Mouse (Mus musculus): ENCODE data around the gene Itprid1. TPM values are rescaled to one million over a fixed set of nuclear protein-coding genes. Genes with fewer than 3 reads are reported as not detected.

Itprid1 gene
- 2.2 and 2.8 TPM in 2 replicates for polyA plus RNA-seq (2015; fragmentation: Nextera tagmentation; extraction: Ambion mirVana)

- Histone ChIP-seq H3K4me3 (no peak within 1 kb of the TSS), H3K9me3 (no peaks in the 10 kb centered on the region), H3K4me2 (replicated peaks) (no peak within 1 kb of the TSS), H3K36me3 (no peaks in the 10 kb centered on the region), H3K9ac (replicated peaks) (no peak within 1 kb of the TSS), H3K4me1 (no peaks in the 10 kb centered on the region), H3K27me3 (no peaks in the 10 kb centered on the region), H3K27ac (replicated peaks) (no peak within 1 kb of the TSS)
- 88% methylated on average over 8 of the region's 8 CpGs for WGBS
- no peak for ATAC-seq (replicated peaks)
Measured at GRCm38 (mm10) chr6:55836650-55837320, at the start of gene Itprid1. Gene Itprid1 (plus strand): TSS chr6:55836895.

GRCm38 (mm10) chr6:55789557-55789956, 47.1 kb upstream of the Itprid1 start:
- 91% methylated on average over 1 of the region's 1 CpGs for WGBS
- no peak overlapping the region for H3K4me3 ChIP-seq
- ATAC-seq (replicated peaks): no peak
- H3K36me3 ChIP-seq: no peaks in the 10 kb centered on the region
- H3K4me2 ChIP-seq (replicated peaks): no peak overlapping the region
- no peaks in the 10 kb centered on the region for H3K9me3 ChIP-seq
- peaks cover 34% of the 10 kb centered on the region for H3K4me1 ChIP-seq
- no peaks in the 10 kb centered on the region for H3K27me3 ChIP-seq
- H3K27ac ChIP-seq (replicated peaks): peak overlapping the region; percentile 99
- H3K9ac ChIP-seq (replicated peaks): no peak overlapping the region

- Histone ChIP-seq H3K27me3 (no peaks in the 10 kb centered on the region), H3K4me2 (replicated peaks) (peak overlapping the region; percentile 29), H3K36me3 (no peaks in the 10 kb centered on the region), H3K9me3 (no peaks in the 10 kb centered on the region), H3K27ac (replicated peaks) (peak overlapping the region; percentile 99), H3K4me1 (peaks cover 34% of the 10 kb centered on the region), H3K4me3 (no peak overlapping the region), H3K9ac (replicated peaks) (peak overlapping the region; percentile 23)
- 2% methylated on average over 6 of the region's 6 CpGs for WGBS
- ATAC-seq (replicated peaks): peak; percentile 79
Measured at GRCm38 (mm10) chr6:55791852-55792496, 44.7 kb upstream of the Itprid1 start.

- ATAC-seq (replicated peaks): peak; percentile 92
- Histone ChIP-seq H3K4me1 (peaks cover 34% of the 10 kb centered on the region), H3K36me3 (no peaks in the 10 kb centered on the region), H3K9me3 (no peaks in the 10 kb centered on the region), H3K27ac (replicated peaks) (peak overlapping the region; percentile 99), H3K27me3 (no peaks in the 10 kb centered on the region), H3K9ac (replicated peaks) (peak overlapping the region; percentile 23; the same call in 1 of the 2 replicates), H3K4me2 (replicated peaks) (peak overlapping the region; percentile 29), H3K4me3 (no peak overlapping the region)
- WGBS: 10% methylated on average over 8 of the region's 8 CpGs
Measured at GRCm38 (mm10) chr6:55792536-55792935, 44.2 kb upstream of the Itprid1 start.

GRCm38 (mm10) chr6:55802686-55803085, 34.0 kb upstream of the Itprid1 start:
- Histone ChIP-seq H3K27me3 (no peaks in the 10 kb centered on the region), H3K4me3 (no peak overlapping the region), H3K9ac (replicated peaks) (no peak overlapping the region), H3K36me3 (no peaks in the 10 kb centered on the region), H3K4me1 (peaks cover 26% of the 10 kb centered on the region), H3K9me3 (no peaks in the 10 kb centered on the region), H3K4me2 (replicated peaks) (no peak overlapping the region), H3K27ac (replicated peaks) (peak overlapping the region; percentile 87)
- 68% methylated on average over 1 of the region's 1 CpGs for WGBS
- ATAC-seq (replicated peaks): no peak

GRCm38 (mm10) chr6:55803357-55803756, 33.3 kb upstream of the Itprid1 start:
- Histone ChIP-seq H3K4me3 (no peak overlapping the region), H3K9me3 (no peaks in the 10 kb centered on the region), H3K27me3 (no peaks in the 10 kb centered on the region), H3K4me1 (peaks cover 26% of the 10 kb centered on the region), H3K36me3 (no peaks in the 10 kb centered on the region), H3K9ac (replicated peaks) (no peak overlapping the region), H3K27ac (replicated peaks) (peak overlapping the region; percentile 87), H3K4me2 (replicated peaks) (no peak overlapping the region)
- 51% methylated on average over 7 of the region's 7 CpGs for WGBS
- no peak for ATAC-seq (replicated peaks)

- Histone ChIP-seq H3K9ac (replicated peaks) (no peak overlapping the region; the same call in 1 of the 2 replicates), H3K27me3 (no peaks in the 10 kb centered on the region), H3K36me3 (no peaks in the 10 kb centered on the region), H3K4me1 (peaks cover 29% of the 10 kb centered on the region), H3K27ac (replicated peaks) (peak overlapping the region; percentile 87), H3K9me3 (no peaks in the 10 kb centered on the region), H3K4me3 (no peak overlapping the region), H3K4me2 (replicated peaks) (peak overlapping the region; percentile 0; the same call in 1 of the 2 replicates)
- ATAC-seq (replicated peaks): peak; percentile 84
- 17% methylated on average over 12 of the region's 12 CpGs for WGBS
Measured at GRCm38 (mm10) chr6:55803991-55804680, 32.6 kb upstream of the Itprid1 start.

- H3K27ac ChIP-seq (replicated peaks): peak overlapping the region; percentile 87
- WGBS: 71% methylated on average over 4 of the region's 4 CpGs
Measured at GRCm38 (mm10) chr6:55804681-55805000, 32.1 kb upstream of the Itprid1 start.

GRCm38 (mm10) chr6:55805291-55806137, 31.2 kb upstream of the Itprid1 start:
- H3K4me2 ChIP-seq (replicated peaks): no peak overlapping the region
- no peaks in the 10 kb centered on the region for H3K9me3 ChIP-seq
- ATAC-seq (replicated peaks): peak; percentile 32; the same call in 1 of the 2 replicates
- 52% methylated on average over 9 of the region's 9 CpGs for WGBS
- H3K9ac ChIP-seq (replicated peaks): no peak overlapping the region
- no peaks in the 10 kb centered on the region for H3K36me3 ChIP-seq
- no peak overlapping the region for H3K4me3 ChIP-seq
- H3K27ac ChIP-seq (replicated peaks): peak overlapping the region; percentile 87
- no peaks in the 10 kb centered on the region for H3K27me3 ChIP-seq
- H3K4me1 ChIP-seq: peaks cover 29% of the 10 kb centered on the region

More at GRCm38 (mm10) chr6:55804681-55805000, 32.1 kb upstream of the Itprid1 start:
- Histone ChIP-seq H3K36me3 (no peaks in the 10 kb centered on the region), H3K27me3 (no peaks in the 10 kb centered on the region), H3K4me1 (peaks cover 29% of the 10 kb centered on the region), H3K9me3 (no peaks in the 10 kb centered on the region), H3K9ac (replicated peaks) (no peak overlapping the region; the same call in 1 of the 2 replicates), H3K4me2 (replicated peaks) (peak overlapping the region; percentile 0; the same call in 1 of the 2 replicates), H3K4me3 (no peak overlapping the region)
- ATAC-seq (replicated peaks): no peak

- H3K9me3 ChIP-seq: no peaks in the 10 kb centered on the region
- no peak overlapping the region for H3K4me2 ChIP-seq (replicated peaks)
- H3K4me1 ChIP-seq: peaks cover 29% of the 10 kb centered on the region
- H3K4me3 ChIP-seq: no peak overlapping the region
- peak overlapping the region; percentile 87 for H3K27ac ChIP-seq (replicated peaks)
- H3K9ac ChIP-seq (replicated peaks): no peak overlapping the region
- H3K36me3 ChIP-seq: no peaks in the 10 kb centered on the region
- ATAC-seq (replicated peaks): no peak
- no peaks in the 10 kb centered on the region for H3K27me3 ChIP-seq
- 69% methylated on average over 2 of the region's 2 CpGs for WGBS
Measured at GRCm38 (mm10) chr6:55806537-55806936, 30.2 kb upstream of the Itprid1 start.

- no peaks in the 10 kb centered on the region for H3K9me3 ChIP-seq
- no peak overlapping the region for H3K9ac ChIP-seq (replicated peaks)
- 0 out of 2 replicates have a peak, but pooled peaks have one; percentile 24 for ATAC-seq (replicated peaks)
- H3K4me1 ChIP-seq: peaks cover 23% of the 10 kb centered on the region
- no peaks in the 10 kb centered on the region for H3K36me3 ChIP-seq
- peak overlapping the region; percentile 76 for H3K27ac ChIP-seq (replicated peaks)
- H3K4me2 ChIP-seq (replicated peaks): no peak overlapping the region
- H3K27me3 ChIP-seq: no peaks in the 10 kb centered on the region
- H3K4me3 ChIP-seq: no peak overlapping the region
- WGBS: 54% methylated on average over 3 of the region's 3 CpGs
Measured at GRCm38 (mm10) chr6:55808692-55809091, 28.0 kb upstream of the Itprid1 start.
